Mouse (Mus musculus) MN1 (cell line): ENCODE data around the gene Olfr313.

Experiments
- DNase-seq: peaks from one replicate; pipeline ENCODE4 v3.0.0-alpha.2; 2016; ENCODE audit warnings: low spot score

The Olfr313 gene

DNA sequence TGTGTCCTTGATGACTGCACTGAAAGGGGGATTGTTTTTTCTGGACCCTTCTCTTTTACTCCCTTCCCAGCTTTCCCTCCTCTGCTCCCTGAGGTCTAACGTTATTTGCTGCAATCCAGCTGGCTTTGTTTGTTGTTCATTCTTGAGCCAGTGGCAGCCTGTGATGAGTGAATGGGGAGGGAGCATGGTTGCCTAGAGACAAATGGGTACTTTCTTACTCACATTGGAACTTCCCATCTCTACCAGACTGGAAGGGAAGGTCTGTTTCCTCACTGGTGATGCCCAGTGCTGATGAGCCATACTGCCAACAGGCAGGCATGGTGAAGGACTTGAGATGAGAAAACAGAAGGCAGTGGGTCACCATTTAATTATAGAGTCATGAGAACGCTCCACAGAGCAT lies 34.9 kb downstream of the Olfr313 start:
- peak; percentile 23 for DNase-seq

DNA sequence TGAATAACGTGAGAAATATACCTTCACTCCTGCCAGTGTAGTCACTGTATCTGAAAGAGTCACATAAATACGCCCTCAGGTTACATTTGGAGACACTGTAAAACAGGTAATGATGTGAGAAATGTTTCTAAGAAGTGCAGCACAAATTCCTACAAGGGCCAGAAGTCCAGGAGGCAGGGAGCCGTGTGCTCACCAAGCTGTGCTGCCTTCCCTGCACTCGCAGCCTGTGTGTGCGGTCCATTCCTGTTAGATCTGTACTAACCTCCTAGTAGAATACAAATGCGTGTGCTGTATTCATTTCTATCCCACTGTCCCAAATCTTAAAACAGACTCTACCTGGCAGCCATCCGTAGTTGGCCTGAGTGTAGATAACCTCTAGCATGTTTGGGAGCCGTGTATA lies 45.9 kb downstream of the Olfr313 start:
- DNase-seq, result no peak

DNA sequence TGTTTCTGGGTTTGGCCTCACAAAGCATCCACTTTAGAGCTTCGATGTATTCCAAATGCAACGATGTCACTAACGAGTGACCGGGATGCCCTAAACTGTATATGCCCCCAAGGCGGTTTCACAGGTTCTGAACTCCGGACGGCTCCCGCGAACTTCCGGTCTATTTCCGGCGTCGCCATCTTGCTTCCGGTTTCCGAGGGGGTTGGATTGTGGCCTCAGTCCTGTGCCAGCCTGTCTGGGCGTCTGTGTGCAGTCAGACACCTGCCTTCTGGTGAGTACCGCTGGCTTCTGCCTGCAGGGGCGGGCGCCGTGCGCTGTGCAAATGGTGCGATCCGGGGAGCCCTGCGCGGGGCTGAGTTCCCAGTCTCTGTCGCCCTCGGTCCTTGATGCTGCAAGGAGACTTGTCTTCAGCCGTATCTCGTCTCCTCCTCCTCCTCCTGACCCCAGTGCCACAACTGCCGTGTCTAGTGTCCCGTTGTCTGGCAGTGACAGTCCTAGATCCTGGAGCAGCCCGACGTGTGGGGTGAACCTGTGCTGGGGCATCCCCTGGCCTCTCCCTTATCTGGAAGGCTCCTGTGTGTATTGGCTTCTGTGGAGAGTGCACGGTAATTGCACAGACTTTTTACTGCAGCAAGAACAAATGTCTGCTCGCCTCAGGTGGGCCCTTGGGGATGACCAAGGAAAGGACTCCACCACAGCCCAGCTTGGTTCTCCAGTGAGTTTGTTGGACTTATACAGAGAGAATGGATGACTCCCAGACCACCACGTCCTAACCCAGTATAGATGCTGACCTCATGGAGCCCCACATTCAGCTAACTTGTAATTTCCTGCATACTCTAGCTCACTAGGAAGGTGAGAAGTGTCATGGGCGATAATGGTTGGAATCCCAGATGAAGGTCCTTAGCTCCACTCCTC lies 52.5 kb downstream of the Olfr313 start, which contains the start of gene 2810021J22Rik:
2810021J22Rik (plus strand) TSS at position 178 of the 915 bp plus-strand sequence.
- peak; percentile 87 for DNase-seq

DNA sequence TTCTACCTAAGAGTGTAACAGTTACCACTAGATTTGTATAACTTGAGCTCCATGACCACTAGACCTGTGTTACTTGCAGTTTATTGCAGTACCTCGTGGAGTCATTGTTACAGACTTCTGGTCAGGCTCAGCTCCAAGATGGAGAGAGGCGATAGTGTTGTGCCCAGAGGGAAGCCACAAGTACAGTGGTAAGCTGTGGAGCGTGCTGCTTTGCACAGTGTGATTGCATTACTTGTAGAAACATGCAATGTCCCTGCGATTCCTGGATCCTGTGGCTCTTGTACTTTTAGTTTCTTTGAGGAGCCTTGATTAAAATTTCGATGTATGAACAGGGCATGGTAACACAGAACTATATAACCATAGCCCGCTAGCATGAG lies 53.1 kb downstream of the Olfr313 start:
- DNase-seq, result no peak
